Mouse (Mus musculus) G1E (cell line): ENCODE results near the gene Dolk. TPM values are rescaled to one million over a fixed set of nuclear protein-coding genes. Genes with fewer than 3 reads are reported as not detected.

ENCODE experiments used
- ATAC-seq: 2 replicates; pipeline ENCODE4 v1.8.0; 2016; ENCODE audit warnings: mild to moderate bottlenecking; ENCODE audit not compliant: insufficient number of reproducible peaks, poor library complexity, low FRiP score, severe bottlenecking; ENCODE audit errors: extremely low read depth
- DNase-seq: peaks from one replicate; pipeline ENCODE4 v3.0.0; 2012; ENCODE audit warnings: low spot score
- H3K27me3 ChIP-seq: 2 replicates; pipeline ENCODE4 v1.6.1; 2012; ENCODE audit warnings: mild to moderate bottlenecking, low read length, inconsistent platforms; ENCODE audit not compliant: insufficient read depth
- H3K36me3 ChIP-seq: replicated peaks from 2 replicates; pipeline ENCODE3; 2012; ENCODE audit warnings: mild to moderate bottlenecking, inconsistent platforms
- H3K4me1 ChIP-seq: 2 replicates; pipeline ENCODE4 v1.6.1; 2012; ENCODE audit warnings: low read depth, low read length, inconsistent platforms, mixed read lengths; ENCODE audit not compliant: insufficient read depth
- H3K4me3 ChIP-seq: 2 replicates; pipeline ENCODE4 v1.5.1; 2012; ENCODE audit warnings: low read depth, mild to moderate bottlenecking, inconsistent platforms, low read length, moderate library complexity, mixed read lengths
- H3K9me3 ChIP-seq: replicated peaks from 2 replicates; pipeline ENCODE4 v1.6.1; 2012; ENCODE audit warnings: inconsistent platforms
- CTCF ChIP-seq: IDR thresholded peaks from 2 replicates; pipeline ENCODE4 v1.5.1; 2012; ENCODE audit warnings: low read depth, low read length, inconsistent platforms, mixed read lengths
- GATA1 ChIP-seq: IDR thresholded peaks from 2 replicates; pipeline ENCODE4 v1.6.1; 2012; ENCODE audit warnings: borderline replicate concordance, low read length, inconsistent platforms, mixed read lengths
- GATA2 ChIP-seq: IDR thresholded peaks from 2 replicates; pipeline ENCODE4 v1.6.1; 2012; ENCODE audit warnings: low read depth, low read length, inconsistent platforms, borderline replicate concordance
- POLR2AphosphoS5 ChIP-seq: IDR thresholded peaks from 2 replicates; pipeline ENCODE4 v1.6.1; 2012; ENCODE audit warnings: low read depth, low read length, inconsistent platforms; ENCODE audit not compliant: insufficient replicate concordance
- TAL1 ChIP-seq: conservative IDR thresholded peaks from 2 replicates; pipeline ENCODE4 v1.6.1; 2012; ENCODE audit warnings: low read depth, low read length, inconsistent platforms, mixed read lengths
- polyA plus RNA-seq: library from polyadenylated mRNA; stranded (reverse); fragments of >175 nt; gene quantifications from 2 replicates; pipeline ENCODE4 v1.2.3, GENCODE M21; 2012
- total RNA-seq, 2 experiments: library from RNA; stranded (forward) in 1 of 2; stranded (reverse) in 1 of 2; fragments of 200-1000 nt in 1 of 2; fragments of >200 nt in 1 of 2; fragmentation: Nextera tagmentation in 1 of 2; gene quantifications; 2 replicates each; pipeline ENCODE4 v1.2.3; 2014 to 2017

The Dolk gene
- total RNA-seq (2014; fragmentation: Nextera tagmentation) (5.0 TPM in 2 replicates), total RNA-seq (2017) (16.1 and 16.9 TPM in 2 replicates), polyA plus RNA-seq (6.1 and 7.2 TPM in 2 replicates)

DNA sequence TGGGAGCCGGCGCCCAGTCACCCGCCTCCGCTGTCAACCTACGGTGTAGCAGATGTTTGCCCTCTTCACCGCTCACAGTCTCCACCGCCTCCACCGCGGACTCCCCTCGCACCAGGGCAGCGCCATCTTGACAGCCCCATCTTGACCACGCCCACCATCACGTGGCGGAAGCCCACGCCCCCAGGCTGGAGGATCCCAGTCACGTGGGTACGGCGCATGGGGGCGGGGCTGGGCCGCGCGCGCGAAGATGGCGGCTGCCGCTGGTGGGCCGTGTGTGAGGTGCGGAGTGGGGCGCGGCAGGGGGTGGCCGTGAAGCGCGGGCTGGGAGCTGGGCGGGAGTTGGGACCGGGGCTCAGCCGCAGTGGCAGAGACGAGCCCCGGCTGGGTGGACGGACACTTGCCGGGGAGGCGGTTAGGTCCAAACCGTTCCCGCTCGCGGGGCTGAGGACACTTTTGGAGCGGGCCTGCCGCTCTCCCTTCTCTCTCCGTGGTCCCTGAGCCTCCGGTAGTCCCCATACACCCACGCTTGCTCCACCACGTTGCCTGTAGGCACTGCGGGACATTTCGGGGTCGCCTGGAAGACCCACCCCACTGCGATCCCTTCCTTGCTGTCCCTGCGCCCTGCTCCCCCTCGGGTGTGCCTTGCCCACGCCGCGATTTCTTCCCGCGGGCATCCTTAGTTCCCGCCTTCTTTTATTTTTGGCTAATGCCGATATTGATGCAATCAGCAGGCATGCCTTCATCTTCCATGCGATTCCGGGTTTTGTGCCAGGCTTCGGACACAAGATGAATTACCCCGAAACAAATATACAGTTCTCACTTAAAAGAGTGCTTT, at the start of gene Dolk, which contains the start of gene Nup188:
Gene Dolk (minus strand): TSS at position 143 of the 835 bp plus-strand sequence.
Gene Nup188 (plus strand): TSS at position 206 of the 835 bp plus-strand sequence.
- Histone ChIP-seq H3K9me3 (no peaks in the 10 kb centered on the region), H3K4me3 (peak within 1 kb of the TSS; percentile 80), H3K4me1 (peaks cover 41% of the 10 kb centered on the region)

GRCm38 (mm10) chr2:30335324-30335723, 49.2 kb upstream of the Dolk start:
- Histone ChIP-seq H3K27me3 (no peaks in the 10 kb centered on the region), H3K9me3 (no peaks in the 10 kb centered on the region), H3K4me3 (no peak overlapping the region), H3K4me1 (no peaks in the 10 kb centered on the region; the same call in 1 of the 2 replicates), H3K36me3 (peaks cover 100% of the 10 kb centered on the region)
- DNase-seq (no peak), ATAC-seq (no peak)
- TF ChIP-seq POLR2AphosphoS5 (no peak), TAL1 (no peak), GATA2 (no peak), CTCF (no peak), GATA1 (no peak)

More for the DNA sequence above, at the start of gene Dolk, which contains the start of gene Nup188:
- Histone ChIP-seq H3K27me3 (no peaks in the 10 kb centered on the region), H3K36me3 (peaks cover 59% of the 10 kb centered on the region)
- TF ChIP-seq POLR2AphosphoS5 (no peak), GATA1 (no peak), CTCF (no peak), TAL1 (no peak), GATA2 (no peak)
- peak; percentile 85 for DNase-seq
- peak; percentile 82 for ATAC-seq

DNA sequence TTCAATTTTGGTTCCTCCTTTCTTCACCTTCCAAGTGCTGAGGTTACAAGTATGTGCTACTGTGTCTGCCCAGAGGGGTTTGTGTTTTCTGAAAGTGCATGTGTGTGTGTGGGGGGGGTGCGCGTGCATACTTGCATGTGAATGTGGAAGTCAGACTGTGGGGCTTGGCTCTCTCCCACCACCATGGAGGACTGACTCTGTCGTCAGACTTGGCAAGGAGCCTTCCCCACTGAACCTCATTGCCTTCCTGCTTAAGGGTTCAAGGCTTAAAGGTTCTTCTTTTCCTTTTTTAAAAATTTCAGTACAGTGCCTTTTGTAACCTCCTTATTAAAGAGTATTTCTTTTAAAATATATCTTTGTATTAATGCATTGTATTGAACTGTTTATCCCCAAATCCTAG, 42.7 kb upstream of the Dolk start:
- ATAC-seq (no peak), DNase-seq (no peak)
- Histone ChIP-seq H3K36me3 (peaks cover 99% of the 10 kb centered on the region), H3K4me1 (no peaks in the 10 kb centered on the region), H3K9me3 (no peaks in the 10 kb centered on the region), H3K27me3 (no peaks in the 10 kb centered on the region), H3K4me3 (no peak overlapping the region)
- TF ChIP-seq POLR2AphosphoS5 (no peak), TAL1 (no peak), GATA1 (no peak), CTCF (no peak), GATA2 (no peak)

DNA sequence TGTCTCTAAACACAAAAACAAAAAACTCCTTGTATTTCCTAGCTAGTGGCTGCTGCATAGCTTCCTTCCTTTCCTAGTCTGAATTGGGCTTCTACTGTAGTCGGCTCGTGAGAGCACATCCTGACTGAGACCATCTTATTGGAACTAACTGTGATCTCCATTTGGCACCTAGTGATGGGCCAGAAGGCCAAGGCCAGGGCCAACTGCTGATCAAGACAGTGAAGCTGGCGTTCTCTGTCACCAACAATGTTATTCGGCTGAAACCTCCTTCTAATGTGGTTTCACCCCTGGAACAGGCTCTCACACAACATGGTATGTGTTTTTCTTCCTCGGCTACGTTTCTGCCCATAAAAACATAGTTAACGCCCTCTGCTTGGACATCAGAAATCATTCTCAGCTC, 41.1 kb upstream of the Dolk start:
- Histone ChIP-seq H3K36me3 (peaks cover 99% of the 10 kb centered on the region), H3K4me1 (no peaks in the 10 kb centered on the region), H3K27me3 (no peaks in the 10 kb centered on the region), H3K9me3 (no peaks in the 10 kb centered on the region), H3K4me3 (no peak overlapping the region)
- no peak for ATAC-seq
- TF ChIP-seq GATA2 (no peak), CTCF (no peak), TAL1 (no peak), GATA1 (no peak), POLR2AphosphoS5 (no peak)
- no peak for DNase-seq

DNA sequence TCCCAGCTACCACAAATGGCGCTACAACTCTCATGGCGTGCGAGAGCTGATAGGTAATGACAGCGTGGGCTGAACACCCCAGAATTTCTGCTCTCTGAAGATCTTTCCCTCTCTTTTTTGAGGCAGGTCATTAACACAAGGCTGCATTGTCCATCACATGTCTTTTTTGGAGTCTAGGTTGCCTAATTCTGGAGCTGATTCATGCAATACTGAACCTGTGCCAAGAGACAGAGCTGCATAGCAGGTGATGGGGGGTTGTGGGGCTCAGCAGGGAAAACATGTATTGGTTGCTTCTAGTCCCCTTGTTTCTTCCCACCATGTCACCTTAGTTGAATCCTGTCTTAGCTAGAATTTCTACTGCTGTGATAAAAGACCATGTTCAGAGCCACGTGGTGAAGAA, 39.2 kb upstream of the Dolk start:
- H3K4me1 ChIP-seq: no peaks in the 10 kb centered on the region
- DNase-seq (no peak), ATAC-seq (no peak)
- no peaks in the 10 kb centered on the region for H3K9me3 ChIP-seq
- no peak for TF ChIP-seq POLR2AphosphoS5
- TF ChIP-seq GATA2: no peak
- TF ChIP-seq TAL1: no peak
- no peak for TF ChIP-seq GATA1
- no peak for TF ChIP-seq CTCF
- H3K27me3 ChIP-seq: no peaks in the 10 kb centered on the region
- peaks cover 98% of the 10 kb centered on the region for H3K36me3 ChIP-seq
- no peak overlapping the region for H3K4me3 ChIP-seq

GRCm38 (mm10) chr2:30323111-30323510, 37.0 kb upstream of the Dolk start:
- Histone ChIP-seq H3K9me3 (no peaks in the 10 kb centered on the region), H3K4me3 (no peak overlapping the region), H3K36me3 (peaks cover 96% of the 10 kb centered on the region), H3K4me1 (no peaks in the 10 kb centered on the region), H3K27me3 (no peaks in the 10 kb centered on the region)
- DNase-seq (no peak), ATAC-seq (no peak)
- no peak for TF ChIP-seq GATA1
